Mouse (Mus musculus) spleen, postnatal 36 days (tissue): Measurements from ENCODE around the gene Gli2.

ENCODE experiments used
- DNase-seq, 2 experiments: peaks; one replicate each; pipeline ENCODE4 v3.0.0; 2022; ENCODE audit warnings: low spot score in 2 of 2, mixed read lengths in 1 of 2

Gli2 gene

DNA sequence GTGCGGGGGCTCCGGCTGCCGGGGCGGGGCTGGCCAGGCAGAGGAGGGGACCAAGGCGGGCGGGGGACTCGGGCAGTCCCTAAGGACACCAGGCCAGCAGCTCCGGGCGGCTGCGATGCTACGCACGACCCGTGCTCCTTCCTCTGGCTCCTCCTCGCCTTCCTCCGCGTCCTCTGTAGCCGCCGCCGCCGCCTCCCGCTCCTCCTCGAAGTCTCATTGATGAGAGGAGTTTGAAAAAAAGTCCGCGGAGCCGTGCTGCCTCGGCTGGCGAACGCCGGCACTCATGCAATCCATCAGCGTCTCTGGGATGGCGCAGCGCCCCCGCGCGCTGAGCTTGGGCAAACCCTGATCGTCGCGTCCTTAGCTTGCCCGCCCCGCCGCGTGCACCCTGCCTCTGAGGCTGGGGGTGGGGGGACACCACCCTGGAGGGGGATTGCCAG, at the start of gene Gli2:
Gli2 (minus strand) TSS at position 218 of the 440 bp plus-strand sequence.
- DNase-seq, result peak; percentile 4 to 17

DNA sequence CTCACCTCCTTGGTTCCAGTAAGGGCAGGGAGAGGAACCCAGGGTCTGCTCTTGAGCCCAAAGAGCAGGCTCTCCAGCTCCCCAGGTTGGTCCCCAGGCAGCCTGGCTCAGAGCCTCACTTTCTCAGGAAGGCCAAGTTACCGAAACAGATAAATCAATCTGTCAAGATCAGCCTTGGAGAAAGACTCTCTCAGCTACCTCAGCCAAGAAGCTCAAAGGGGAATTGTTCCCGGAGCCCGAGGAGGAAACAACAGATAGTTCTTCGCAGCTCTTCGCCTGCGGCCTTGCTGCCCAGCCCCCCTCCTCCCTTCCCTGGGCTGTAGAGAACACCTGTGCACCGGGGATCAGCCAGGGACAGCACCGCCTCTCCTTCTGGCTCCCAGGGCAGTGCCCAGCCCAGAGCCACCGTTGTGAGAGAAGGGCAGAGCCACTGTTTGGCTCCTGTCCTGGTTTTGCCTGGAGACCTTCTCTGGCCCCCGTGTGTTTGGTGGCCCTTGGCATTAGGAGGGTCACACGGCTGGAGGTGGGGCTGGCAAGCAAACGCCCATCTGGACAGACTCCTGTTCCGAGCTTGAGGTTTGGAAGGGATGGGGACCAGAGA, 44.6 kb upstream of the Gli2 start:
- no peak for DNase-seq

DNA sequence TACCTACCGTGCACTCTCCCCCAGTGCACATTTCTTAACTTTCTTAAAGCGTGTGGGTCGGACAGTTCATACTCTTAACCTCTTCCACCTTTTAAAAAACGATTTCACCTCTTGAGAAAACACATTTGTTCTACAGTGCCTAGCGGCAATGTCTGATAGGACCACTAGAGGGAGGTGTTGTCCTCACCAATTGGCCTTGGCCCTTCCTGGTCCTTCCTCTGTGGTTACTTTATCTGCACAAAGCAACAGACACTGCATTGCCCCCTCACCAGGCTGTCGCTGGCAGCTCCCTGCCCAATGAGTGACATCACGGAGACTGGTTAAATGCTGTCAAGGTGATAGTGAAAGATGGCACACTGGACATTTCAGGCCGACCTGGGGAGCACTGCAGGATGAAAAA, 40.3 kb upstream of the Gli2 start:
- DNase-seq, result no peak

DNA sequence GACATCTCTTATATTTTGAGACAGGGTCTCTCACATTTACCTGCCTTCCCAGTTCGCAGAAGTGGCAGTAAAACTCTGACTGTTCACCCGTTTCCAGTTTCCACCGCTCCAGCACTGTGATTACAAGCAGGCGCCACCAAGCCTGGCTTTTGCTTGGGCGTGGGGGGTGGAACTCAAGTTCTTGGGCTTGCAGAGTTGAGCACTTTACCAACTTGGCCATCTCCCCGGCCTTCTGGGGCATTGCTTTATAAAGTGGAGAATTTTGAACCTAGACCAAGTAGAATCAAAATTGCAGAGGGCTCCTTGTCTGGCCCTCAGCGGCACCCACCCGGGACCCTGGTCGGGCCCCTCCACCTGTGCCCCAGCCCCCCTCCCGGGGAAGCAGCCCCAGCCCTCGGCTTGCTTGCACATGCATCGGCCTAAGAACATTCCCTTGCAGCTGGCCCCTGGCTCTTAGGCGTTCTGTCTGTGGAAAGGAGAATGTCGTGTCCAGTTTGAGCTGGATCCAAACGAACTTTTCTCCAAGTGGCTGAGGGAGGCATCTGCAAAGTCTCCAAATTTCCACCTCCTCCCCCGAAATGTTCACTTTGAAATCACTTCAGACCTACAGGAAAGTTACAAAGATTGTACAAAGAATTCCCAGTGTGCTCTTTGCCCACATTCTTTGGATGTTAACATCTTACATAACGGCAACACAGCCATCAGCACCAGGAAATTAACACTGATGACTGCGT, 36.6 kb upstream of the Gli2 start:
- DNase-seq, result no peak

DNA sequence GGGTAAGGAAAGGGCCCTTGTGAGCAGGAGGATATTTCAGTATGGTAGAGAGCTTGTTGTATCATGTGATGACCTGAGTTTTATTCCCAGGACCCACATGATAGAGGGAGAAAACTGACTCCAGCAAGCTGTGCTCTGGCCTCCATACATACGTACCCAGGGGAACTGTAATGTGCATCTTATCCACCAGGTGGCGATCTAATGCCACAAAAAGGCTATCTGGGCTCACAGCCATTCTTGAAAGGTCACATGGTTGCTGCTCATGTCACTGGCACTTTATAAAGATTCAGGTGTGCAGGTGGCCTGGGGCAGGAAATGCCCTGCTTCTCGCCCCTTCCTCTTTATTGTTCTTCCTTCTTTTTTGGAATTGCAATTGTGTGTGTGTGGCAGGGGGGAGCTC, 34.1 kb upstream of the Gli2 start:
- DNase-seq, result peak; percentile 10 to 23

DNA sequence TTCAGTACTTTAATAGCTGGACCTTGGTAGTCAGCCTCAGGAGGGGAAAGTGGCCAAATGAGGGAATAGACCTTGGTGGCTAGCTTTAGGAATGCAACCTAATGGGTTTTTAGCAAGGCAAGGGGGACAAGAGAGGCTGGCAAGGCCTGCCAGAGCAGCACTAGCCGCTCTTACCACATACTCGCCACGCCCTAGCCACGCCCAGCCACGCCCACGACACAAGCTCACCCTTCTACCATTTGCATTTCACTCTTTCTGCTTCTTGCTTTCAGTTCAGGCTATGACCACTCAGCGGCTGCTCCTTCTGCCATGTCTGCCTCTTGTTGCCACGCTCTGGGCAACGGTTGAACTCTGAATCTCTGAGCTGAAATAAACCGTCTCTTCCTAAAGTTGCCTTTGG, 32.4 kb upstream of the Gli2 start:
- DNase-seq, result no peak

DNA sequence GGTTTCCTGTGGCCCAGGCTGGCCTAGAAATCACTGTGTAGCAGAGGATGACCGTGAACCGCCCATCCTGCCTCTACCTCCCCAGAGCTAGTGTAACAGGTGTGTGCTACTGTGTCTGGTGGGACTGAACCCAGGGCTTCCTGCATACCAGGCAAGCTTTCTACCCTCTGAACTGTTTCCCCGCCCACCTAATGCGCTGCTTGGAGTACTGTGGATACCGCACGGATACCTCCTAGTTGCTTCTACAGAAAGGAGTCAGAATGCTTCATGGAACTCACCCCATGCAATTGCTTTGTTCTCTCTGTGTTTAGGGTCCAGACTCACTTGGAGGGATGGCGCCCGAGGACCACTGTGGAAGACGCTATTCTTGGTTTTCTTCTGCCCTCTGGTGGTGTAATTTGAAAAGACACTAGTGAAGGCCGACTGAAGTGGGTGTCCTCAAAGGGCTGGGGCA, 30.1 kb upstream of the Gli2 start:
- no peak for DNase-seq

DNA sequence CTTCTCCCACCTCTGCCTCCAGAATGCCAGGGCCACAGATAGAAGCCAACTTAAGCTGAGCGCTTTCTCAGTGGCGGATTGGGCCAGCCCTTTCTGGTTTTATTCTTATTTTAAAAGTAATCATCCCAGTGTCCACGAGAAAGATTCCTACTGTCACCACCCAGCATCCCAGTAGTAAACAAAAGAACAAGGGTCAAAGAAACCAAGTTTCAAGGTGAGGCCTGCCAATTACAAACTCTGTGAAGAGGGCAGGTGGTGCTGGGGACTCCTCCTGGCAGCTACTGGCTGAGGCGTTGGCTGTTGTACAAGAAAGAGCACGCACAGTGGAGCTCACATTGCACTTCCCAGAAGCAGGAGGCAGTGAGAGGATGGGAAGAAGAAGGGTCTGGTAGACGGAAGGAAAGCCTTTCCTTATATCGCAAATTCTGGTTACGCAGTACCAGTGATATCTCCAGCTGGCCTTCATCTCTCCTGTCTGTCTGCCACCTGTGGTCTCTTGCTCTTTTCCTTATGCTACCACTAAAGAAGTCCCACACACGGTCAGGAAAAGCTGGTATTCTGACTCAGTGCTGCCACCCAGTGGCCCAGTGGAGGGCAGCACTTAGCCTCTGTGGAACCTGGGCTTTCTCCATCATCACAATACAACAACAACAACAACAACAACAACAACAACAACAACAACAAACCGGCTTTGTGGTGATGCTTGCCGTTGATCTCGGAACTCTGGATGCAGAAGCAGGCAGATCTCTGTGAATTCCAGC, 29.0 kb upstream of the Gli2 start:
- no peak for DNase-seq

DNA sequence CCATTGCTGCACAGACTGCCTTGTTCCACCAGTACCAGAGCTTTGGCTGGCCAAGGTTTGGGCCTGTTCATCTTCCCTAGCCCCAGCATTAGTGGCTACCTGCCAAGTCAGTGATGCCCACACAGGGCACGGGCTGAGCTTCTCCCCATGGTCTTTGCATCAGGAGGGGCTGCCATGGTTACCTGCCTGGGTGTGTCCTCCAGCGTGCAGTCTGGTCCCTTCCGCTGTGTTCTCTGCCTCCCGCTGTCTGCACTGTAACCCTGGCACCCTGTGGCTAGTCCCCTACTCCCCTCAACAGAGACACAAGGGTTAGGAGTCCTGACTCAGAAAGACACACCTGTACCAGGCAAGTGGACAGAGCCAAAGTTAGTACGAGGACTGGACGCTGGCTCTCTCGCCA, 24.5 kb upstream of the Gli2 start:
- DNase-seq, result no peak

DNA sequence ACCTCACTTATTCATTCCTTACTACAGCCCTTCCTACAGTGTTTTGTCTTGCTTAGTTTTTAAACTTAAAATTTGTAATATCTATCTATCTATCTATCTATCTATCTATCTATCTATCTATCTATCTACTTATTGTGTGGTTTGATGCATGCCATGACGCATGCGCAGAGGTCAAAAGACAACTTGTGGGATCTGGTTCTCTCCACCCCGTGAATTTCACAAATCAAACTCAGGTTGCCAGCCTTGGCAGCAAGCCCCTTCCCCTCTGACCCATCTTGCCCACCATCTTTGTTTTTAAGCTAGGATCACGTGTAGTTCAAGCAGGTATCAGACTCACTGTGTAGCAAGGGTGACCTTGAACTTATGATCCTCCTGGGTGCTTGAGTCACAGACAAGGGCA, 22.9 kb upstream of the Gli2 start:
- DNase-seq, result no peak

DNA sequence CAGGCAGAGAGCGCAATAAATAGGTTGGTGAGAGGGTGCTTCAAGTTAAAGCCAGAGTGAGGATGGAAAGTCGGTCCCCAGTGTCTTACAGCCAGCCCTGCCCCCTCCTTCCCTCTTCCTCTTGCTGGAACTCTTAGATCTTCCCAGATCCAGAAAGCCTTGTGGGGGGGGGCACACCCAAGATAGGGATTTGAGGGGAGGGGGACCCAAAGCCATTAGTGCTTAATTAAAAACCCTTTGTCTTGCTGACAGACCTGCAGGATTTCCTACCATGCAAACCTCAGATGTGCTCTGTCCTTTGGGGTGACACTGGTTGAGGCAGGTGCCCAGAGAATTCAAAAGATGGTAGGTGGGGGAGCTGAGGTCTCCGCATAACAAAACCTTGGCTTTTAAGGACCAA, 22.5 kb upstream of the Gli2 start:
- DNase-seq, result no peak

DNA sequence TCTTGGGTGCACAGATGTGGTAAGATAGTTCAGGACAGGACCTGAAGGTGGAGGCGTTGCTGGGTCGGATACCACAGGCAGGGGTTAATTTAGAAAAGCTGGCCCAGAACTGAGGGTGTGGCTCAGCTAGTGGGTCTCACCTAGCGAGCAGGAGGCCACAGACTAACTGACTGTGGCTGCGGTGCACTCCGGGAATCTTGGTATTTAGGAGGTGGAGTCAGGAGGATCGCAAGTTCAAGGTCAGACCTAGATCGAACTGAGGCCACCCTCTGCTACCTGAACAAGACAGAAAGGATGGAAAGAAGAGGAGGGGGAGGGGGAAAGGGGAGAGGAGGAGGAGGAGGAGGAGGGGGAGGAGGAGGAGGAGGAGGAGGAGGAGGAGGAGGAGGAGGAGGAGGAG, 22.1 kb upstream of the Gli2 start:
- no peak for DNase-seq

DNA sequence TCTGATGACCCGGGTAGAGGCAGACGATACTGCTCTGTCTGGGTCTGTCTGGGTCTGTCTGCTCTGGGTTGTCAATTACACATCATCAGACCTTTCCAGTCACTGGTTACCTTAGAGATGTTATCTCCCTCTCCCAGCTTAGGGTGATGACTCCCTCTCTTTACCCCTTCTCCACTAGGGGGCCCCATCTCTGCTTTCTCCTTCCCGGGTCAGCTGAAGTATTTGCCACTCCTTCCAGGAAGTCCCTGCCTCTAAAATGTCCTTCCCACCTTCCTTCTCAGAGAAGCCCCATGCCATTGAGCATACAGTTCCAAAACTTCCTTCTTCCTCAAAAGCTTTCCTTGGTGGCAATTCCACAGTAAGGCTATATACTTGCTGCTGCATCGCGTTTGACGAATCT, 21.5 kb upstream of the Gli2 start:
- DNase-seq, result no peak

DNA sequence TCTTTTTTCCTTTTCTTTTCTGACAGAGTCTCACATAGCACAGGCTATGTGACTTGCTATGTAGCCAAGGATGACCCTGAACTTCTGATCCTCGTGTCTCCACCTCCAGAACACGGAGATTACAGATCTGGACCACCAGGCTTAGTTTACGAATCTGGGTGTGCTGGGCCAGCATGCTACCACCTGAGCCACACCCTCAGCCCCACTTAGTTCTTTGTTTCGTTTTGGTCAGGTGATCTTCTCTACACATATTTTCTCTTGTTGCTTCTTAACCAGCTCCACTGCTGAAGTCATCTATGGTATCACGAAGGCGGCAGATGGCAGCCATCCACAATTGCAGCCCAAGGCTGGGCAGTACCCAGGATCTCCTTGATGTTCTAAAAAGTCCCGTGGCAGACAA, 20.5 kb upstream of the Gli2 start:
- no peak for DNase-seq

DNA sequence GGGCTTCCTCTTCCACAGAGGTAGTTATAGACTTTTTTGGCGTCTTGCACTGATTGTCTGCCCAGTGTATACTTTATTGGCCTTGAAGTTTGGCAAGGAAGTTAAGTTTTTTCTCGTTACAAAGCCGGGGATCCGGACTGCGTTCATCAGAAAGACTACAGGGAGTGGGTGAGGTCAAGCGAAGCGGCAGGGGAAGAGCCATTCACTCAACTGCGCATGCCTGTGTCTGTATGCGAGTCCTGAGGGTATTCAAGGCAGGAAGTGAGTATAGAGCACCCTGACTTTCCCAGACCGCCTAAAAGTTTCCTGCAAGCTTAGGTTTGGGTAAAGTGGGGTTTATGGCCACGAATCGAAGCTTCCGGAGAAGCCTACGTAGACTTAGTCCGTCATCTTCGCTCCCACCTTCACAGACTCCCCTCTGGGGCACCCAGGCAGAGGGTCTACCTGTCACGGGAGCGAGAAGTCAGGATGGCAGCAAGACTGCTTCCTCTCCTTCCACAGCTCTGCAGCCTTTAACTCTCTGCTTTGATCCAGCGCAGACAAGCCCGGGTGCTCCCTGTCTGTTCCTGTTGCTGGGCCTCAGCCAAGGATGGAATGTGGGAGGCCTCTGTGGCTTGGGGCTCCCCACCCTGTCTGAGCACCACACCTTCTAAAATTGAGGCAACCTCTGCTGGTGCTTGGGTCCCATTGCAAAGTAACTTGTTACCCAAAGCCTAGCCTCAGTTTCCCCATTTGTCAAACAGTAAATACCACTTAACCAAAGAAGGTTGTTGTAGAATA, 11.7 kb upstream of the Gli2 start:
- no peak for DNase-seq

DNA sequence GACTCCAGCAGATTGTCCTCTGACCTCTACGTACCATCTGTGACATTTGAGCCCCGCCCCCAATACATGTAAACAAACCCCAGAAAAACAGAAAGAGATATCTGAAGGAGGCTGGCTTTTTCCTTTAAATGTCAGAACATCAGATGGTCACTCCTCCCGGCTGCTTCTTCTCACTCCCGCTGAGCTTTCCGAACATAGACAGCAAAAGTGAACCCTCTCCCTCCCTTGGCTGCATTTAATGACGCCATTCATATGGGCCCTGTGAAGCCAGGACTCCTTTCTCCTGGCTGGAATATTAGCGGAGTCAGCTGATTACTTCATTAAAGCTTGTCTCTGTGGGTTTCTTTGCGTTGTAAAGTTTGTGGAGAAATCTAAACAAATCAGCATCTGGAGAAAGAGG, 3.1 kb upstream of the Gli2 start:
- DNase-seq, result no peak

DNA sequence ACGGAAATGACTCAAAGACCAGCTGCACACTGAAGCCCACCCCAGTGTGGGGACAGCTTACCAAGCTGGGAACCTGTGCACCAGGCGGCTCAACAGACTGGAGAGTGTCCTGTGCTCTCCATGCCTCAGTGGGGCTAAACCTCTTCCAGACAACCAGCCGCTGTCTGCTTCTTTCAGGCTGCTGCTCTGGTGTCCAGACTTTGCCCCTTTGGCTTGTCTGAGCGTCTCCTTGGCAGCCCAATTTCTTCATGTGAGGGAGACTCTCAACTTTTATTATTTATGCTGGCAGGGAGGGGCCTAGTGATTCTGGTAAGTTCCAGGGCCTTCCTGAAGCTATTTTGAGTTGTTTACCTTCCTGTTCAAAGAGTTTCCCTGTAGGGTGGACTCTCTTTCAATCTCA, 2.4 kb upstream of the Gli2 start:
- DNase-seq, result no peak

DNA sequence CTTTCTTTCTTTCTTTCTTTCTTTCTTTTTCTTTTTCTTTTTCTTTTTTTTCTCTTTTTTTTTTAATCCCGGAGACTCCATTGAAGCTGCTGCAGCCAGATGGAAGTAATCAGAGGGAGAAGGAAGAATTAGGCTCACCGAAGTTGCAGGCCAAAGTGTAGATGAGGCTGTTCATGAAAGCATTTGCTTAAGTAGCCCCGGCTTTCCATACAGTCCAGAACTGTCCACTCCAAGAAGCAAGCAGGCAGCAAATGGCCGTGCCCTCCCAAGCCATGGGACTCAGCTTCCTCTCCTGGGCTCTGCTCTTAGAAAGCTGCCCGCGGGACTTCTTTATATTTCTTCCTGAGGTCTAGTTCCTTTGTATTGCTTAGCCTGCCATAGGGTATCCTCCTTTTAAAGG, 1.0 kb upstream of the Gli2 start:
- no peak for DNase-seq

DNA sequence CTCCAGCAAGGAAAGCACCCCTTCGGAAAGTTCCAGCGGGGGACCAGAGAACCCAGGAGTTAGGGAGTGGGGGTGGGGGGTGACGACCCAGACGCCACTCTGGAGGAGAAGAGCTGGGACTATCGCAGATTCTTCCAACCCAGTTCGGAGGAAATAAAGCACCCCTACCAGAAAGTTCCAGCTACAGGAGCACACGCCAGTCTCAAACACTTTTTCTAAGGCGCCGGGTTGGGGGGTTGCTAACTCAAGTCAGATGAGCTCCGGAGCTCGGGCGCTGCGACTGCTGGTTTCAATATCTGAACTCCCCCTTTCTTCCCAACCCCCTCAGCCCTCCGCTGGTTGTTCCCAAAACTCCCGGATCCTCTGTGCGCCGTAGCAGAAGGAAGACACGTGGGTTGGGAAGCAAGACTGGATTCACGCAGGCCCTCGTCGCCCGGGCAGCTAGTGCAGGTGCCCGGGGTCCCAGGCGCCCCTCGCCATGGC, 494 bp upstream of the Gli2 start:
- no peak for DNase-seq

DNA sequence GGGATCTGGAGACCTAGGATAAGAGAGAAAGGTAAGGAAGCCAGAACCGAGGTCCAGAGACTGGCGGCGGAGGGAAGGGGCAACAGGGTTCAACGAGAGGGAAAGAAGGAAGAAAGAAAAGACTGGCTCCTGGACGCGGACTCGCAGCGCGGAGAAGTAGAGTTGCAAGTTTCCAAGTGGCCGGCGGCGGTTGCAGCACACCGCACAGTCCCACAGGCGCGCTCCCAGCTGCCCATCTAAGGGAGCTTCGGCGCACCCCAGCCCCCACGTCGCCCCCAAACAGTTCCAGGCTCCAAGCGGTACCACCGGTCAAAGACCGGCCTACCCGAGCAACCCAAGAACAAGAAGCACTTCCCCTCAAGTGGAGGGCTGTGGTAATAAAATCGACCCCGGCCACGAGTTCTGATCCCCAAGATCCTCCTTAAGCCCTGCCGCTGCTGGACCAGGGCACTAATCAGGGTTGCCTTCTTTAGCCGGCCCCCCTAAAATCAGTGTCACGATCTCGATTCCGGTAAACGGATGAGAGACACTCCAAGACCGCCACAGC, 715 bp downstream of the Gli2 start:
- no peak for DNase-seq

DNA sequence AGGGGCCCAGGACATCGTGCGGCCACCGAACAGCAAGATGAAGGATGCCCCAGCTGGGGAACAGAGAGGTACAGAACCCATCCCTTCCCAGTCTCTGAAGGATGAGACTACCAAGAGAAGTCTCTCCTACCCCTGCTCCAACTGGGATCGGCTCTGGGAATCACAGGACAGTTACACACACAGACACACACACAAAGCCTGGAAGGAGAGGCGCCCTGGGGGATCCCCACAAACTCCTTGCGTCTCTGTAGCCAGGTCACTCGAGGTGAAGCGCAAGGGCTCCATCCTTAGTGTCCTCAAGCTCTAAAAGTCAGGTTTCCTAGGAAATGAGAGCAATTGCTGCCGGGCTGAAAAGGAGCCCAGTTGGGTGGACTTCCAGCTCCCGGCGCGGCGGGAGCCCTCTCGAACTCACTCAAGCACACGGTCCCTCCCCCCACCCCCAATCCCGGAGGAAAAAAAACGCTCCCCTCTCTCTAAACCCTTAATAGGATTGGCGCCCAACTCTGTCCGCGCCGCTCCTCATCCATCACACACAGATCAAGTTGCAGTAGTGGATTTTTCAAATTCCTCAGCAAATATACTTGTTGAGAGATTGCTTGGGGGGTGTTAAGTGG, 1.4 kb downstream of the Gli2 start:
- no peak for DNase-seq
